Mouse (Mus musculus) splenic B cell, adult 2 months (primary cell): ENCODE results near the gene Kxd1.

Experiments
- DNase-seq: peaks from one replicate; pipeline ENCODE4 v3.0.0-alpha.2; 2011; ENCODE audit warnings: low read depth, low spot score
- H3K27me3 ChIP-seq: 2 replicates; pipeline ENCODE4 v1.6.1; 2012; ENCODE audit warnings: mild to moderate bottlenecking, low read length, moderate library complexity, mixed read lengths; ENCODE audit not compliant: control insufficient read depth, poor library complexity, insufficient read depth, severe bottlenecking
- H3K36me3 ChIP-seq: 2 replicates; pipeline ENCODE4 v1.6.1; 2012; ENCODE audit warnings: mild to moderate bottlenecking, low read length, moderate library complexity, mixed read lengths; ENCODE audit not compliant: control insufficient read depth, poor library complexity, insufficient read depth, severe bottlenecking

Kxd1 gene

GRCm38 (mm10) chr8:70527512-70528181 is at the start of gene Kxd1, which contains the start of gene Fkbp8:
Gene Kxd1, minus strand, starts transcription at chr8:70527956.
Gene Fkbp8, plus strand, starts transcription at chr8:70527724.
- Histone ChIP-seq H3K27me3 (no peaks in the 10 kb centered on the region), H3K36me3 (peaks cover 2% of the 10 kb centered on the region)
- peak; percentile 96 for DNase-seq

- DNase-seq: no peak
- Histone ChIP-seq H3K27me3 (no peaks in the 10 kb centered on the region), H3K36me3 (peaks cover 3% of the 10 kb centered on the region; the same call in 1 of the 2 replicates)
These were observed 49.5 kb upstream of the Kxd1 start for GRCm38 (mm10) chr8:70577207-70577606.

GRCm38 (mm10) chr8:70574915-70575314 is 47.2 kb upstream of the Kxd1 start:
- DNase-seq: no peak
- Histone ChIP-seq H3K36me3 (peaks cover 1% of the 10 kb centered on the region; the same call in 1 of the 2 replicates), H3K27me3 (no peaks in the 10 kb centered on the region)

GRCm38 (mm10) chr8:70574302-70574701 is 46.5 kb upstream of the Kxd1 start:
- no peak for DNase-seq
- H3K27me3 ChIP-seq: no peaks in the 10 kb centered on the region
- H3K36me3 ChIP-seq: peaks cover 1% of the 10 kb centered on the region; the same call in 1 of the 2 replicates

GRCm38 (mm10) chr8:70570990-70571389 is 43.2 kb upstream of the Kxd1 start:
- H3K27me3 ChIP-seq: no peaks in the 10 kb centered on the region
- DNase-seq: no peak
- H3K36me3 ChIP-seq: no peaks in the 10 kb centered on the region

GRCm38 (mm10) chr8:70570360-70570759 is 42.6 kb upstream of the Kxd1 start:
- Histone ChIP-seq H3K36me3 (no peaks in the 10 kb centered on the region), H3K27me3 (no peaks in the 10 kb centered on the region)
- no peak for DNase-seq

GRCm38 (mm10) chr8:70565561-70565960 is 37.8 kb upstream of the Kxd1 start:
- Histone ChIP-seq H3K27me3 (no peaks in the 10 kb centered on the region), H3K36me3 (no peaks in the 10 kb centered on the region)
- peak; percentile 33 for DNase-seq

GRCm38 (mm10) chr8:70564696-70565235 is 37.0 kb upstream of the Kxd1 start:
- no peak for DNase-seq
- H3K27me3 ChIP-seq: no peaks in the 10 kb centered on the region
- no peaks in the 10 kb centered on the region for H3K36me3 ChIP-seq

- no peaks in the 10 kb centered on the region for H3K27me3 ChIP-seq
- DNase-seq: no peak
These were observed 36.1 kb upstream of the Kxd1 start for GRCm38 (mm10) chr8:70563763-70564387.

GRCm38 (mm10) chr8:70562802-70563201 is 35.0 kb upstream of the Kxd1 start:
- Histone ChIP-seq H3K27me3 (no peaks in the 10 kb centered on the region), H3K36me3 (no peaks in the 10 kb centered on the region)
- DNase-seq: no peak

More at GRCm38 (mm10) chr8:70563763-70564387, 36.1 kb upstream of the Kxd1 start:
- no peaks in the 10 kb centered on the region for H3K36me3 ChIP-seq

GRCm38 (mm10) chr8:70561809-70562535 is 34.2 kb upstream of the Kxd1 start:
- DNase-seq: no peak
- Histone ChIP-seq H3K36me3 (no peaks in the 10 kb centered on the region), H3K27me3 (no peaks in the 10 kb centered on the region)

GRCm38 (mm10) chr8:70561357-70561756 is 33.6 kb upstream of the Kxd1 start:
- no peak for DNase-seq
- no peaks in the 10 kb centered on the region for H3K27me3 ChIP-seq
- no peaks in the 10 kb centered on the region for H3K36me3 ChIP-seq

- no peaks in the 10 kb centered on the region for H3K36me3 ChIP-seq
- no peaks in the 10 kb centered on the region for H3K27me3 ChIP-seq
- DNase-seq: peak; percentile 13
These were observed 32.8 kb upstream of the Kxd1 start for GRCm38 (mm10) chr8:70560564-70560963.

- no peaks in the 10 kb centered on the region for H3K36me3 ChIP-seq
- DNase-seq: peak; percentile 48
- no peaks in the 10 kb centered on the region for H3K27me3 ChIP-seq
These were observed 32.3 kb upstream of the Kxd1 start for GRCm38 (mm10) chr8:70560096-70560495.

- Histone ChIP-seq H3K36me3 (no peaks in the 10 kb centered on the region), H3K27me3 (no peaks in the 10 kb centered on the region)
- peak; percentile 59 for DNase-seq
These were observed 31.2 kb upstream of the Kxd1 start for GRCm38 (mm10) chr8:70558983-70559382.
